Mouse (Mus musculus): Measurements from ENCODE around the gene Thoc5.

The Thoc5 gene

DNA sequence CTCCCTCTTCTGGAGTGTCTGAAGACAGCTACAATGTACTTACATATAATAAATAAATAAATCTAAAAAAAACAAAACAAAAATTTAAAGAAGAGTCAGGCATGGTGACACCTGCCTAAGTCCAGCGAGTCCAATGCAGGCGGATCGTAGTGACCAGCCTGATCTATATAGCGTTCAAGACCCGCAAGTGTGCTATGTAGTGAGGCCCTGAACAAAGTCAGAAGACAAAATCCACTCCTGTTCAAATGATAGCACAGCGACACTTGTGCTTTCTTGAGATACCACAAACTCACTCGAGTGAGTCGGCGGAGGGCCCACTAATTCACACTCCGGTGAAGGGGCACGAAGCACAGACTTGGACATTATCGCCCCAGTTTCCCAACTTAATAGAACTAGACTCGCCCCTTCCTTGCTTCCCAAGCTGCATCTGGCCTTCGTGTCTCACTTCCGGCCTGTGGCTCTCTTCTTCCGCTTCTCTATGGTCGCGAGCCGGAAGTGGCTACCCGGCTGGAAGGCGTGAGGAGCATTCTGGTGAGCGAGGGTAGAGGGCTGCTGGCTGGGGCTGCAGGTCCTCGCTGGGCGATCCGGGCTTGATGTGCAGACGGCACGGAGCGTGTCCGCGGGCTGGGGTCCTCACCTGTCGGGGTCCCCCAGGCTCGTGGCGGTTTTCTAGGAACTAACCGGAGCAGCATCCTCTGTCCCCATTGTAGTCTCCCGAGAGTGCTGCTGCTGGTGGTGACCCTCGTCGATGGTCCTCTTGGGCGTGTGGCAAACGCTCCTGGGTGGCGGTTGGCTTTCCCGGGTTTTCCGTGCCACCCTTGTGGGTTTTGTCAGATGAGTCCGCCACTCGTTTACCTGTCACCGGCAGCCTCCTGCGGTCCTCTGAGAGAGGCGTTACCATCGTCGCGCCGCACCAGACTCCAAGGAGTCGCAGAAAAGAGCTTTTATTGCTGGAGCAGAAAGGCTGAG lies at the start of gene Thoc5:
Thoc5 (plus strand) TSS at position 473 of the 969 bp plus-strand sequence.
- DNase-seq, result peak; percentile 63 to 69

- peak; percentile 35 to 45 for DNase-seq
Measured at GRCm38 (mm10) chr11:4848483-4849248, 46.5 kb upstream of the Thoc5 start.

GRCm38 (mm10) chr11:4849258-4849943 lies 45.7 kb upstream of the Thoc5 start, which contains the start of gene Nf2:
Gene Nf2, minus strand, starts transcription at chr11:4849536.
- DNase-seq, result peak; percentile 89 to 93

GRCm38 (mm10) chr11:4850404-4850803 lies 44.7 kb upstream of the Thoc5 start:
- DNase-seq, result no peak

GRCm38 (mm10) chr11:4853021-4853420 lies 42.1 kb upstream of the Thoc5 start:
- DNase-seq, result no peak

DNA sequence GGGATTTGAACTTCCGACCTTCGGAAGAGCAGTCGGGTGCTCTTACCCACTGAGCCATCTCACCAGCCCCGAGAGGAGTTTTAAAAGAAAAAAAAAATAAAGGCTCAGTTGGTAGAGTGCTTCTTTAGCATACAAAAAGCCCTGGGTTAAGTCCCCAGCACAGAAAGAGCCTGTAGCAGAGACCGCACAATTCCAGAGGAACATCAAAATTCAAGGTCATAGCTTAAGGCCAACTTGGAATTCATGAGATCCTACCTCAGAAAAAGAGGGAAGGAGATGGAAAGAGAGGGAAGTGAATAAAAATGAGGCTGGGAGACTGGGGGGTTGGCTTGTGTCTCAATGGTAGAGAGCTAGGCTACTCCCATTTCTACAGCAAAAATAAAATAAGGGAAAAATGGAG lies 40.9 kb upstream of the Thoc5 start:
- no peak for DNase-seq

DNA sequence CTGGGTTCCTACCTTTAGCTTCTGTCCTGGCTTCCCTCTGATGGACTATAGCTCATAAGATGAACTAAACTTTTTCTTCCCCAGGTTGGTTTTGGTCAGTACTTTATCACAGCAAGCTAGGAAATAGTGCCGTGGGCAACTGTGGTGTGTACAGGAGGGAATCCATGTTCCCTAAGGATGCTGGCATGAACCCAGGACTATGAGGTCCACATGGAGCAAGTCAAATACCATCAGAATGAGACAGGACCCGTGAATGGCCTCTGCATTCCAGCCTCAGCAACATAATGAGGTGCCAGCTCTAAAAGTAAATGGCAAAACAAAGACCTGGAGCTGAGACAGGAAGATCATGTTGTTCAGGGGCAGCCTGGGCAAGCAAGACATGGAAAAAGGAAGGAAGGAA lies 36.7 kb upstream of the Thoc5 start:
- DNase-seq, result no peak

- DNase-seq, result no peak
Measured at GRCm38 (mm10) chr11:4860986-4861385, 34.1 kb upstream of the Thoc5 start.

- no peak for DNase-seq
Measured at GRCm38 (mm10) chr11:4861816-4862604, 33.1 kb upstream of the Thoc5 start.

GRCm38 (mm10) chr11:4862730-4863129 lies 32.4 kb upstream of the Thoc5 start:
- no peak for DNase-seq

DNA sequence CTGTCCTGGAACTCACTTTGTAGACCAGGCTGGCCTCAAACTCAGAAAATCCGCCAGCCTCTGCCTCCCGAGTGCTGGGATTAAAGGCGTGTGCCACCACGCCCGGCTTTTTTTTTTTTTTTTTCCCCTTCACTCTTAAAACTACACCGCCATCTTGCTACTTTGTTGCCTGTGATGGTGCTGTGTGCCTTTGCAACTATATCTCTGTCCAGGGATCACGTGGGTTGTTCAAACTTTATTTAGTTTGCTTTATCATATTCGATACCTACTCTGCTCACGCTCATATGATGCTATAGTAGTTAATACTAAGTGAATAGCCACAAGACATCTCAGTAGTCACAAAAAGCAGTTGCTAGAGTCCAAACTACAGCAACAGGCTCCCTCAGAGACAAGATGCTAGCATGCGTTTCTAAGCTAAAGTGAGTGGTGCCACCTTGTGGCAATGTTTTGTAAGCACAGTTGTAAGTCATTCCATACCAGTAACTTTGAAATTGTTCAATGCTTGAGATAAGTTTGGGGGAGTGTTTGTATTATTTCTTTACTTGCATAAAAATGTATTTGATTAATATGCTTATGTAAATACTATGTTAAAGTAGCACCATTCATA lies 29.4 kb upstream of the Thoc5 start:
- peak in 1 of 2 experiments; percentile 64 for DNase-seq

DNA sequence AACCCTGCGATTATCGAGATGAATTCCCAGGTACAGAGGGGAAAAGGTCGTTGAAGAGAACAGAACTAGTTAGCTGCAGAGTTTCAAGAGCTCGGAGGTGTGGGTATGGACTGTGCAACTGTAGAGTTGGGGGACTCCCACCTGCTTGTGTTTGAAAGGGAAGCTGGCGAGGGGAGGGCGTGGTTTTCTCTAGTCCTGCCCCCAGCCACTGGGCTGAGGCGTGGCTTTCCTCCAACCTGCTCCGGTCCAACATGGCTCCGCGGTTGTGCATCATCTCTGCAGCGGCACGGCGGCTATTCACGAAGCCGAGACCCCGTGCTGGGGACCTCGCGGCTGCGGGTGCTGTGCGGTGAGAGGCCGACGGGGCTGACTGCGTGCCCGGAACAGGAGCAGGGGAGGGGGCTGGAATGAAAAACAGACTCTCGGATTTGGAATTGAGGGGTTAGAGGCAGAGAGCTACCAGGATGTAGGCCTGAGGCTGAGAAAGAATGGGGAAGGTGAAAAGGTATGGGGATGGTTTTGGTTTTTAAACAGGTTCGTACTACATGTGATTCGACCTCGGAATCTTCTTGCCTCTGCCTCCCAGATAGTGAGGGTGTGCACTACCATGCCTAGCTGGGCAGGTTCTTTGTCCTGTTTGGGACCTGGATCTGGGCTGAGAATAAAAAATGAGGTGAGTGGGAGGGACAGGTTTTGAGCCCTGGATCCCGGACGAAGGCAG lies 21.2 kb upstream of the Thoc5 start, which contains the start of gene Nipsnap1:
Nipsnap1 (plus strand) TSS at position 197 of the 721 bp plus-strand sequence.
- DNase-seq, result peak; percentile 71 to 83

GRCm38 (mm10) chr11:4874551-4874950 lies 20.6 kb upstream of the Thoc5 start:
- DNase-seq, result no peak

DNA sequence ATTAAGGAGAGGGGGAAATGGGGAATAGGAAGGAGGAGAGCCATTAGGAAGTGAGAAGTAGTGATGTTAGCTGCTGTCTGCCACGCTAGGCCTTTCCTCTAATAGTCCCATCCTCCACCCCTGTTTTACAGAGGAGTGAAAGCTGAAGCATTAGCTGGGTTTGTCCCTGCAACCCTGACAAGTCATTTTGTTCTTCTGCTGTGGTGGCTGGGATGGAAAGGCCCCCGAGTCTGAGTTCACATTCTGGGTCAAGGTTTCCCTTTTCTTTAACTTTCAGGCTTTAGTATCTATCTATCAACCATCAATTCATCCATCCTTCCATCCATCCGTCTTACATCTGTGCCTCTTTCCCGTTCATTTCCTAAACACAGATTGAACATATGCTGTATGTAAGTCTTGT lies 14.0 kb upstream of the Thoc5 start:
- DNase-seq, result no peak

DNA sequence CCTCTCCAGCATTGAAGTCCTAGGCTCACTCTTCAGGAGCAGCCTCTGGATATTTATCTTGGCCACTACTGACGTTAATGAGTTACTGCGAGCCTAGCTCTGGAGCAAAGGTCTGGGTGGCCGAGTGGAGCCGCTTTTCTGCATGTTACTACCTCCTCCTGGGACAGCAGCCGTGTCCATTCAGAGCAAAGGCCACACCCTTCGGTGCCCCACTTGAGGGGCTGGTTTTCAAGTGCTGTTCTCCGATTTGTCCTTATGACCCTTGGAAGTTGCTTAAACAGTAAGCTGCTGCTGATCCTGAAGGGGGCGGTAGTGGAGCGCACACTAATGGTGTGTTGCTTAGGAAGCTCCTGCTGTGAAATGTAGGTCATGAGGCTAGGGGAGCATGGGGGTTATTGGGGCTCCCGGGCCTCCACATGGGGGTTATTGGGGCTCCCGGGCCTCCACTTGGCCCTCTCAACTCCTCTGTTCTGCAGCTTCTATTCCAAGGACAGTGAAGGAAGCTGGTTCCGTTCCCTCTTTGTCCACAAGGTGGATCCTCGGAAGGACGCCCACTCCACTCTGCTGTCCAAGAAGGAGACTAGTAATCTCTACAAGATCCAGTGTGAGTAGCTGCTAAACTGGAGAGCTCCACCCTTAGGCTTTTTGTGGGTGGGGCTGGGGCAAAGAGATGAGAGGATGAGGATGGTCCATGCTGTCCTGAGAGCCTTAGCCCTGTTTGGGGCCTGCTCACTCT lies 12.1 kb upstream of the Thoc5 start:
- DNase-seq, result no peak

DNA sequence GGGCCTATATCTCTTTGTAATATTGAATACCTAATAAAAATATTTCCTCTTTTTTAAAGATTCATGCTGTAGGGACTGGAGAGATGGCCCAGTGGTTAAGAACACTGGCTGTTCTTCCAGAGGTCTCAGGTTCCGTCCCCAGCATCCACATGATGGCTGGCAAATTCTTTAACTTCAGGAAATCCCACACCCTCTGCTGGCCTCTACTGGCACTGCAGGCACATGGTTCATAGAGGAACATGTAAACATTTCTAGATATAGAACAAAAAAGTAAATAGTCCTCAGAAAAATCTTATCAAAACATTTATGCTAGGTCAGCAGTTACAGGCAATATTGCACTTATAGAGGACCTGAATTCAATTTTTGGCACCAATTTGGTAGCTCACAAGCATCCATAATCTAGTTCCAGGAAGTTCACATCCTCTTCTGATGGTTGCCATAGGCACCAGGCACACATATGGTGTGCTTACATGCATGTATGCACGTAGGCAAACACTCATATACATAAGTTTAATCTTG lies 9.7 kb upstream of the Thoc5 start:
- peak; percentile 16 to 71 for DNase-seq

DNA sequence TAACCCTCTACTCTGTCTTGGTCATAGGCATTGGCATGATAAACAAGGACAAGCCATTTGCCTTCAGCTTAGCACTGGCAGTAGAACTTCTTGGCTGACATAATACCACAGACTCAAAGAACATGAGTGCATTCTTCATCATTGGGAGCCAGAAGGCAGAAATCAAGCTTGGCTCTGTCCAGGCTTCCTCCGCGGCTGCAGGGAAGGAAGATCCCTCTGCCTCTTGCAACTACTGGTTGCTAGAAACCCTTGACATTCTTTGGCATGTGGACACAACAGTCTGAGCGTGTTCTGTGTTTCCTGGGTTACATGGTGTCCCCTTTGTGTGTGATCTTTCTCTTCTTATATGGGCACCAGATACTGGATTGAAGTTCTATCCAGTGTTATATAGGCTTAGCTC lies 8.1 kb upstream of the Thoc5 start:
- DNase-seq, result no peak

DNA sequence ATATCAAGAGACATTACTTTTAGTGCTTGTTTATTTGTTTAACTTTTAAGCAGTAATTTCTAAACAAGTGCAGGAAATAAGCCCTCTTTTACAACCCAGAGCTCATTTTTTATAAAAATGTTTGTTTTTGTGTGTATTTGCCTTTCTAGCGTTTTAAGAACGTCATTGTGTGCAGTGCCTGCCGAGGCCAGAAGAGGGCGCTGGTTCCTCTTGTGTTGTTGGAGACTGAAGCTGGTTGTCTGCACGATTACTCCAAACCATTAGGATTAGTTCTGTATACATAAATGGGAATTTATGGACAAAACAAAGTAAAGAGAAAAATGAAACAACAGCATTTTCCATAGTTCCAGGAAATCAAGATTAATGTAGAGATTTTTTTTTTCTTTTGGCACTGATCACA lies 5.3 kb downstream of the Thoc5 start:
- no peak for DNase-seq

- DNase-seq, result no peak
Measured at GRCm38 (mm10) chr11:4901956-4902355, 6.8 kb downstream of the Thoc5 start.

- DNase-seq, result no peak
Measured at GRCm38 (mm10) chr11:4906231-4906630, 11.1 kb downstream of the Thoc5 start.
